Mouse (Mus musculus) cerebellum, adult 9-10 months (tissue): ENCODE data around the gene Ttc37.

Source experiments
- DNase-seq: peaks from one replicate; pipeline ENCODE4 v3.0.0; 2022

Ttc37 gene

GRCm38 (mm10) chr13:76160587-76160986 lies 62.1 kb downstream of the Ttc37 start:
- DNase-seq: no peak

- DNase-seq: no peak
Measured at GRCm38 (mm10) chr13:76174297-76174696, 75.8 kb downstream of the Ttc37 start.

GRCm38 (mm10) chr13:76178700-76179099 lies 80.2 kb downstream of the Ttc37 start:
- DNase-seq: peak; percentile 71

- peak; percentile 74 for DNase-seq
Measured at GRCm38 (mm10) chr13:76187651-76188050, 89.1 kb downstream of the Ttc37 start.

- peak; percentile 88 for DNase-seq
Measured at GRCm38 (mm10) chr13:76189190-76189589, 90.7 kb downstream of the Ttc37 start.

GRCm38 (mm10) chr13:76190273-76190672 lies 91.7 kb downstream of the Ttc37 start:
- DNase-seq: peak; percentile 57

- peak; percentile 74 for DNase-seq
Measured at GRCm38 (mm10) chr13:76194937-76195336, 96.4 kb downstream of the Ttc37 start.

- peak; percentile 67 for DNase-seq
Measured at GRCm38 (mm10) chr13:76195431-76196138, 97.1 kb downstream of the Ttc37 start.

GRCm38 (mm10) chr13:76197297-76197848 lies 98.8 kb downstream of the Ttc37 start:
- no peak for DNase-seq

GRCm38 (mm10) chr13:76199943-76200342 lies 101.4 kb downstream of the Ttc37 start:
- no peak for DNase-seq

GRCm38 (mm10) chr13:76214928-76215327 lies 116.4 kb downstream of the Ttc37 start:
- DNase-seq: no peak

- DNase-seq: peak; percentile 89
Measured at GRCm38 (mm10) chr13:76215397-76215796, 116.9 kb downstream of the Ttc37 start.
